Mouse (Mus musculus): ENCODE results near the gene Gabra3. TPM values are rescaled to one million over a fixed set of nuclear protein-coding genes. Genes with fewer than 3 reads are reported as not detected.
A peak's percentile ranks its signal among the peaks of the same experiment; 100 is the strongest.

Gabra3 gene
- 1.3 and 1.7 TPM in 2 replicates for total RNA-seq (2021)
- long read RNA-seq, experiment 1, result 0 reads
- long read RNA-seq, experiment 2, result 0 reads

DNA sequence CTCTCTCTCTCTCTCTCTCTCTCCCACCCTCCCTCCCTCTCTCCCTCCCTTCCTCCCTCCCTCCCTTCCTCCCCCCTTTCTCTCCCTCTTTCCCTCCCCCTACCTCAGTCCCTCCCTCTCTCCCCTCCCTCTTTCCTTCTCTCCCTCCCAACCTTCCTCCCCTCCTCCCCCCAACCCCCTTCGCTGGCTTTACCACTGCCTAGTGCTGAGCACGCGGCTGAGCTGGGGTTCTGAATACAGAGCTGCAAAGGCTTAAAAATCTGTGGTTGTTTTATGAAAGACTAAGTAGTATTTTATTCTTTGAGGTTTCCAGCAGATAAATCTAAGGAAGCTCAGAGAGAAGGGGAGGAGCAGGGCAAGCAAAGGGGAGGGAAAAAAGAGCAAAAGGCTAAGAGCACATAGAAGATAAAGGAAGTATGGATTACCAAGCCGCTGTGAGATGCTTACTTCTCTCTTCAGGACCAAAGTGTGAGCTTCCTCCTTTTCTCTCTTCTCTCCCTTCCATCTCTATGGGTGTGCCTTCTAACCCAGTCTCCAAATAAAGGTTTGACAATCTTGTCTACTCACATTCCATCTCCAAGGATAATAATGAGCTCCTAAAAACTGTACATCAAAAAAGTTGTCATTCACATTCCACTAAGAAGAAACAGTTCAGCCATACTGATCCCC is at the start of gene Gabra3:
Gene Gabra3 (minus strand): TSS at position 619 of the 669 bp plus-strand sequence.
- no peak for DNase-seq

DNA sequence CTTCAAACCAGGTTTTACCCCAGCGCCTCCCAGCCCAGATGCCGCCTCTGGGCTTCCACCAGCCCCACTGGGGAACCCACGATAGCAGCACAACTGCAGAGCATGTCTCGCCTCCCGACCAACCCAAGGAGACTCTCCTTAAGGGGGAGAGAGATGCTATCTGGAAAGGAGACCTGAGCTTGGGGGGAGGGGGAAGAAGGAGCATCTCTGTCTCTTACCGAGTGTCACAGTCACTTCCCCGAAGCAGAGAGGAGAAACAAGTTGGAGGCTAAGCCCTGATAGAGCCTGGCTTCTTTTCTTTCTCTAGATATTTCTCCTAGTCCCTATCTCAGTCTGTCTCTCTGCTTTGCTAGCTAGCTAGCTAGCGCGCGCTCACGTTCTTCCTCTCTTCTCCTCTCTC is 859 bp downstream of the Gabra3 start:
- DNase-seq, result no peak

DNA sequence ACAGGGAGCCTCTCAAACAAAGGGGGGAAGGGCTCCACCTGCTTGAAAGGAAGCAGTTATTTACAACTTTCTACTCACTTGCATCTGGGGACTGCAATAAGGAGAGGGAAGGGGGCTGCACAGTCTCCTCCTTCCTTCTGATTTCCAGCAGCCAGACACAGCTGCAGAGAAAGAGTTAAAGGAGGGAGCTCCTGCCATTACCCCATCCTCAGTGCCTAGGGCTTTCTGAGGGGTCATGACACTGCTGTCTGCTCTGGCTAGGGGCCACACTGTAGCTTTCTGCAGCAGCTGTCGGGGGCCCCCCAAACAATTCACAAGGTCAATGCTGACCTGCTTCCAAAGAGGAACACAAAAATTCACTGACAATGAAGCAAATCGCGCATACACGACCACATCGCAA is 1.3 kb downstream of the Gabra3 start:
- no peak for DNase-seq

DNA sequence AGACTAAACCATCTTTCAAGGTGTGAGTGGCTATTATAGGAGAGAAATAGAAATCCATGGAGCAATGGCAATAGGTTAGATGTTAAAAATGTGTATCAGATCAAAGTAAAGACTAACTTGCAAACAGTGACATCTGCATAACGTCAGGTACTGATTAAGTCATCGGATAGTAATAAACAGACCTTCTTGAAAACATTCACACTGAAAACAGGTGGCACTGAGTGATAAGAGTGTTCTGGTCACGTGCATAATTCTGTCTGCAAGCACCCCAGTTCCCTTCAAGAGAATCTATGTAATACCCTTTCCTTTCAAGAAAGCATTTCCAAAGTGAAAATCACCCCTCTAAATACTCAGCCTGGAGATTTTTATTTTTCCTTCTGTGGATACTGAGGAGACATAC is 6.0 kb downstream of the Gabra3 start:
- no peak for DNase-seq

DNA sequence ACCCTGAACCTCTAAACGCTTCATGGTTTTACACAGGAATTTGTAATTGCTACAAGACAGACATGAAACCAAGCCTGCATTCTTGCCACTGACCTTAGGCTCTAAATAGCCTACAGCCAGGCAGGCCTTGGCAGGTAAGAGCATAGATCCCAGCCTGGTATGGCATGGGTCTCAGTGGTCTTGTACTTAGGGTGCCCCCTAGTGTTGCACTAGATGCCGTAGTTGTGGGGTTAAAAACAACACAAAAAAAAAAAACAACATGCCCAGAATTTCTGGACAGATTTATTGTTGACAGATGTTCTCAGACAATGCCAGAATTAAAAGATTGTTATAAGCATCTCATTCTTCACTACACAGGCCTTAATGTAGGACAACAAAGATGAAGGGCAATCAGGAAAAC is 12.0 kb downstream of the Gabra3 start:
- DNase-seq, result peak; percentile 7

DNA sequence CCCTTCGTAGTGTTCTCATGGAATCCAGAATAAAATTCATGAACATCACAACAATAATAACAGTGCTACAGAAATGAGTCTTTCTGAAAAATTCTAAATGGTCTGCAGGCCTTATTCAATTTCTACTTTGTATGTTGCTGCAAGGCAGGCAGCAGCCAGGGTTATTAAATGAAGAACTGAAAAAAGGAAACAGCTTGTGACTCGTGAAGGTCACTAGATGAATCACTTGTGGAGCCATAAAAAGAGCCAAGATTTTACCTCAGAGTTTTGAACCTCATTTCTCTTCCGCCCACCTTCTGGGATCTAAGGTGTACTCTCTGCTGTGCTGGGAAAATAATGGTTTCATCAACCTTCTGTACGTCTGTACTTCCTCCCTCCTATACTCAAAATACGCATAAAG is 159.4 kb downstream of the Gabra3 start:
- DNase-seq, result no peak

DNA sequence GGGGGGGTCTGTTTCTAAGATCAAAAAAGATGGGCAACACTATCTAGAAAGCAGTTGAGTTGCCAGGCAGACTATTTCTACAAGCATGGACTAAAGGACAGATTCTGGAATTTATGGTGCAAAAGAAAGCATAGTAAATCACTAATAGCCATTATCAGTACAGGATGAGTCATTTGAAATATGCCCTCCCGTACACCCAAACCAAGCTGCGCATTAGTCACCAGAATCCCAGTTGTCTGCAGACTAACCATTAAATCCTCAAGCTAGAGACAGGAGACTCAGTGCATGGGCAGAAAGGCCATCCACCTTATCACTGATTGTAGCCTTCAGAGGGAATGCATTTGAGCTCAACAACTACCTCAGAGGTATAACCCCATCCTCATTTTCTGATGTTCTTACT is 166.8 kb downstream of the Gabra3 start:
- DNase-seq, result peak; percentile 32

DNA sequence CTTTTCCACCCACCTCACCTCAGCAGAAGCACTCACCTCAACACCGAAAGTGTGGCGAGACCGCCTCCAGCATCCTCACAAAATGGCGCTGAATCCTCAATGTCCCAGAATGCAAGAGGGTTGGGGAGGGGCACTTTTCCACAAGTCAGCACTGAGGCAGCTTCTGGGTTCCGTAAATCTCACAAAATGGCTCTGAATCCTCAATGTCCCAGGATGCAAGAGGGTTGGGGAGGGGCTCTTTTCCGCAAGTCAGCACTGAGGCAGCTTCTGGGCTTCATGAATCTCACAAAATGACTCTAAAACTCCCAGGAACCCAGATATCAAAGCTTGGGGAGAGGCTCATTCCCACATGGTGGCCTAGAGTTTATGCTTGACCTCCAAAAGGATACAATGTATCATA is 269.9 kb downstream of the Gabra3 start, which contains the start of gene Magea10:
Gene Magea10 (minus strand): TSS at position 101 of the 400 bp plus-strand sequence.
- no peak for DNase-seq

Small RNA genes within 50 kb of the gene (microRNA-seq; reads per million reads assigned to microRNA genes)
- gene Mir105 (0 reads per million in 2 experiments), gene Mir767 (0 reads per million in 2 experiments)

Other genes starting within 250 kb of the Gabra3 start
- gene Gabrq, start 168.3 kb upstream of the Gabra3 start, total RNA-seq (2021), result 0.11 TPM in 1 of 2 replicates, not detected in the other